Mouse (Mus musculus): ENCODE results near the gene Prelp. TPM values are rescaled to one million over a fixed set of nuclear protein-coding genes. Genes with fewer than 3 reads are reported as not detected.

Gene Prelp
- polyA plus RNA-seq, 1 experiment from 2014 or later: 4.9 TPM

GRCm38 (mm10) chr1:133911008-133911407 lies 10.2 kb downstream of the Prelp start:
- no peak for ATAC-seq (ENCODE audit: low FRiP score, low read depth)
- 65% methylated on average over 4 of the region's 4 CpGs for WGBS

GRCm38 (mm10) chr1:133910108-133910507 lies 11.1 kb downstream of the Prelp start:
- Histone ChIP-seq H3K27me3 (replicated peaks) (0 out of 2 replicates have a peak, but pooled peaks cover 6% of the 10 kb centered on the region), H3K4me1 (peaks cover 28% of the 10 kb centered on the region), H3K4me2 (replicated peaks) (no peak overlapping the region), H3K36me3 (no peaks in the 10 kb centered on the region), H3K27ac (no peak overlapping the region), H3K4me3 (no peak overlapping the region), H3K9me3 (no peaks in the 10 kb centered on the region), H3K9ac (no peak overlapping the region)
- ATAC-seq (ENCODE audit: low FRiP score, low read depth): no peak
- WGBS: 90% methylated on average over 7 of the region's 7 CpGs

More at GRCm38 (mm10) chr1:133911008-133911407, 10.2 kb downstream of the Prelp start:
- Histone ChIP-seq H3K9me3 (no peaks in the 10 kb centered on the region), H3K4me3 (no peak overlapping the region), H3K27ac (no peak overlapping the region), H3K27me3 (replicated peaks) (0 out of 2 replicates have a peak, but pooled peaks cover 6% of the 10 kb centered on the region), H3K36me3 (no peaks in the 10 kb centered on the region), H3K4me2 (replicated peaks) (no peak overlapping the region), H3K4me1 (peaks cover 28% of the 10 kb centered on the region), H3K9ac (no peak overlapping the region)

GRCm38 (mm10) chr1:133908659-133909575 lies 12.3 kb downstream of the Prelp start:
- Histone ChIP-seq H3K27ac (no peak overlapping the region), H3K9me3 (no peaks in the 10 kb centered on the region), H3K9ac (peak overlapping the region; percentile 36), H3K4me2 (replicated peaks) (peak overlapping the region; percentile 83), H3K36me3 (no peaks in the 10 kb centered on the region), H3K27me3 (replicated peaks) (0 out of 2 replicates have a peak, but pooled peaks cover 6% of the 10 kb centered on the region), H3K4me3 (peak overlapping the region; percentile 37), H3K4me1 (peaks cover 28% of the 10 kb centered on the region)
- WGBS: 17% methylated on average over 27 of the region's 27 CpGs
- peak; percentile 14; the same call in 1 of the 2 replicates for ATAC-seq (ENCODE audit: low FRiP score, low read depth)

GRCm38 (mm10) chr1:133907949-133908658 lies 13.1 kb downstream of the Prelp start, which contains the start of gene Optc:
Gene Optc, minus strand, starts transcription at chr1:133907999.
- 2% methylated on average over 30 of the region's 30 CpGs for WGBS
- Histone ChIP-seq H3K4me2 (replicated peaks) (peak within 1 kb of the TSS; percentile 83), H3K4me1 (peaks cover 28% of the 10 kb centered on the region), H3K36me3 (no peaks in the 10 kb centered on the region), H3K27ac (peak within 1 kb of the TSS; percentile 50; the same call in 1 of the 2 replicates), H3K9me3 (no peaks in the 10 kb centered on the region), H3K9ac (peak within 1 kb of the TSS; percentile 36), H3K27me3 (replicated peaks) (0 out of 2 replicates have a peak, but pooled peaks cover 6% of the 10 kb centered on the region), H3K4me3 (peak within 1 kb of the TSS; percentile 37)
- ATAC-seq (ENCODE audit: low FRiP score, low read depth): peak; percentile 77

- Histone ChIP-seq H3K27ac (no peak overlapping the region), H3K9me3 (no peaks in the 10 kb centered on the region), H3K4me3 (no peak overlapping the region), H3K27me3 (replicated peaks) (0 out of 2 replicates have a peak, but pooled peaks cover 6% of the 10 kb centered on the region), H3K36me3 (no peaks in the 10 kb centered on the region), H3K4me2 (replicated peaks) (0 out of 2 replicates have a peak overlapping the region, but pooled peaks have one; percentile 5), H3K4me1 (peaks cover 28% of the 10 kb centered on the region), H3K9ac (no peak overlapping the region)
- ATAC-seq (ENCODE audit: low FRiP score, low read depth): no peak
- 66% methylated on average over 12 of the region's 12 CpGs for WGBS
Measured at GRCm38 (mm10) chr1:133906420-133906819, 14.8 kb downstream of the Prelp start.

- Histone ChIP-seq H3K9me3 (no peaks in the 10 kb centered on the region), H3K4me3 (no peak overlapping the region), H3K4me1 (no peaks in the 10 kb centered on the region), H3K36me3 (no peaks in the 10 kb centered on the region), H3K9ac (no peak overlapping the region), H3K27me3 (replicated peaks) (no peaks in the 10 kb centered on the region), H3K27ac (no peak overlapping the region), H3K4me2 (replicated peaks) (no peak overlapping the region)
- WGBS: 75% methylated on average over 9 of the region's 9 CpGs
- ATAC-seq (ENCODE audit: low FRiP score, low read depth): no peak
Measured at GRCm38 (mm10) chr1:133900825-133901224, 20.4 kb downstream of the Prelp start.

GRCm38 (mm10) chr1:133899043-133899542 lies 22.1 kb downstream of the Prelp start:
- 79% methylated on average over 9 of the region's 9 CpGs for WGBS
- Histone ChIP-seq H3K4me2 (replicated peaks) (no peak overlapping the region), H3K4me3 (no peak overlapping the region), H3K27ac (no peak overlapping the region), H3K9ac (no peak overlapping the region), H3K27me3 (replicated peaks) (no peaks in the 10 kb centered on the region), H3K4me1 (no peaks in the 10 kb centered on the region), H3K9me3 (no peaks in the 10 kb centered on the region), H3K36me3 (no peaks in the 10 kb centered on the region)
- ATAC-seq (ENCODE audit: low FRiP score, low read depth): no peak

- H3K27me3 ChIP-seq (replicated peaks): no peaks in the 10 kb centered on the region
- H3K27ac ChIP-seq: no peak overlapping the region
- no peaks in the 10 kb centered on the region for H3K36me3 ChIP-seq
- ATAC-seq (ENCODE audit: low FRiP score, low read depth): no peak
- peaks cover 12% of the 10 kb centered on the region for H3K4me1 ChIP-seq
- H3K4me3 ChIP-seq: no peak overlapping the region
- H3K4me2 ChIP-seq (replicated peaks): no peak overlapping the region
- no peaks in the 10 kb centered on the region for H3K9me3 ChIP-seq
- WGBS: 72% methylated on average over 6 of the region's 6 CpGs
- no peak overlapping the region for H3K9ac ChIP-seq
Measured at GRCm38 (mm10) chr1:133897293-133897692, 23.9 kb downstream of the Prelp start.

- Histone ChIP-seq H3K9me3 (no peaks in the 10 kb centered on the region), H3K27me3 (replicated peaks) (no peaks in the 10 kb centered on the region), H3K4me3 (no peak overlapping the region), H3K9ac (no peak overlapping the region), H3K4me2 (replicated peaks) (no peak overlapping the region), H3K36me3 (no peaks in the 10 kb centered on the region), H3K27ac (no peak overlapping the region), H3K4me1 (peaks cover 60% of the 10 kb centered on the region)
- ATAC-seq (ENCODE audit: low FRiP score, low read depth): no peak
- 27% methylated on average over 5 of the region's 5 CpGs for WGBS
Measured at GRCm38 (mm10) chr1:133891489-133891888, 29.7 kb downstream of the Prelp start.

- Histone ChIP-seq H3K27ac (no peak overlapping the region), H3K27me3 (replicated peaks) (no peaks in the 10 kb centered on the region), H3K4me2 (replicated peaks) (peak overlapping the region; percentile 42), H3K4me1 (peaks cover 70% of the 10 kb centered on the region), H3K9ac (no peak overlapping the region), H3K4me3 (no peak overlapping the region), H3K9me3 (no peaks in the 10 kb centered on the region), H3K36me3 (no peaks in the 10 kb centered on the region)
- no peak for ATAC-seq (ENCODE audit: low FRiP score, low read depth)
- WGBS: 22% methylated on average over 20 of the region's 20 CpGs
Measured at GRCm38 (mm10) chr1:133889949-133890598, 31.1 kb downstream of the Prelp start.

- Histone ChIP-seq H3K36me3 (no peaks in the 10 kb centered on the region), H3K4me2 (replicated peaks) (peak overlapping the region; percentile 32), H3K9ac (no peak overlapping the region), H3K4me1 (peaks cover 80% of the 10 kb centered on the region), H3K27ac (0 out of 2 replicates have a peak overlapping the region, but pooled peaks have one; percentile 32), H3K27me3 (replicated peaks) (no peaks in the 10 kb centered on the region), H3K9me3 (no peaks in the 10 kb centered on the region), H3K4me3 (no peak overlapping the region)
- 70% methylated on average over 5 of the region's 5 CpGs for WGBS
- ATAC-seq (ENCODE audit: low FRiP score, low read depth): no peak
Measured at GRCm38 (mm10) chr1:133887538-133888250, 33.5 kb downstream of the Prelp start.
